Mouse (Mus musculus) MEL (cell line): ENCODE measurements around the gene Dgat2. TPM values are rescaled to one million over a fixed set of nuclear protein-coding genes. Genes with fewer than 3 reads are reported as not detected.

ENCODE experiments used
- polyA plus RNA-seq, 2 experiments: library from polyadenylated mRNA; stranded (reverse) in 1 of 2; unstranded in 1 of 2; fragments of >175 nt in 1 of 2; fragments of >200 nt in 1 of 2; gene quantifications; 2 replicates each; pipeline versions ENCODE4 v1.2.1 to v1.2.4; 2012; ENCODE audit warnings: low replicate concordance in 2 of 2, low read depth in 1 of 2; ENCODE audit not compliant: insufficient read length in 2 of 2, insufficient read depth in 1 of 2, missing spikeins in 1 of 2
- total RNA-seq: library from RNA; depleted of rRNA; stranded (reverse); fragments of 300-350 nt; gene quantifications from 2 replicates; pipeline ENCODE4 v1.2.3, GENCODE M21; 2012; rRNA removed

The Dgat2 gene
- total and polyA plus RNA-seq, 3 experiments: 4.1 to 7.7 TPM; not detected in 1

Other genes with a start within 250 kb of the Dgat2 start
- gene Uvrag, start 41.6 kb downstream of the Dgat2 start, total RNA-seq: 14.1 and 15.0 TPM in 2 replicates
- gene Uvrag, start 41.6 kb downstream of the Dgat2 start, polyA plus RNA-seq: 10 to 100 TPM in 1 of 2 experiments, not detected in 1; 19.5 TPM
- gene Mogat2, start 55.9 kb upstream of the Dgat2 start, total RNA-seq: not detected in 2 replicates
- under 1 TPM in 1 of 2 experiments, not detected in 1; 0.13 TPM for gene Mogat2, start 55.9 kb upstream of the Dgat2 start, polyA plus RNA-seq
- not detected in 2 replicates for gene Map6, start 84.7 kb upstream of the Dgat2 start, total RNA-seq
- not detected for gene Map6, start 84.7 kb upstream of the Dgat2 start, polyA plus RNA-seq
- gene Serpinh1, start 170.5 kb upstream of the Dgat2 start, total RNA-seq: not detected in 2 replicates
- gene Serpinh1, start 170.5 kb upstream of the Dgat2 start, polyA plus RNA-seq: not detected
- 0.15 and 0.23 TPM in 2 replicates for gene Gdpd5, start 198.7 kb upstream of the Dgat2 start, total RNA-seq
- gene Gdpd5, start 198.7 kb upstream of the Dgat2 start, polyA plus RNA-seq: under 1 TPM in 1 of 2 experiments, not detected in 1; 0.26 TPM